Mouse (Mus musculus) ES-Bruce4 (cell line): ENCODE data around the gene Gm2174.

Experiments
- CTCF ChIP-seq: IDR thresholded peaks from one replicate; pipeline ENCODE4 v1.8.1; 2011; ENCODE audit warnings: low read depth, low read length
- EP300 ChIP-seq: IDR thresholded peaks from 2 replicates; pipeline ENCODE4 v1.6.1; 2011; ENCODE audit warnings: low read depth, low read length; ENCODE audit not compliant: insufficient read depth
- POLR2A ChIP-seq: IDR thresholded peaks from one replicate; pipeline ENCODE4 v1.8.1; 2011; ENCODE audit warnings: low read length; ENCODE audit not compliant: insufficient read depth

DNA sequence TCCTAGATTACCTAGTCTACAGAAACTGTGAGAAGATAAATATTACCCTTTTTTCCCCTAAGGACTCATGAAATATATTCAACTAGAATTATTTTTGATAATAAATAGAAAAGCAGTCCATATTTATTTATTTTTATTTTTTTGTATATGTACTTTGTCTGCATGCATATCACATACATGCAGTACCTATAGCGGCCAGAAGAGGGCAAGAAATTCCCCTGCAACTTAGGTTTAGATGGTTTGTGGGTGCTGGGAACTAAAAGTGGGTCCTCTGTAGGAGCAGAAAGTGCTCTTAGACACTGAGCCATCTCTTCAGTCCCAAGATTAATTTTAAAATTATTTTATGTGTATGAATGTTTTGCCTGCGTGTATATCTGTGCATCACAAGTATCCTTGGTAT is 17.2 kb upstream of the Gm2174 start:
- TF ChIP-seq CTCF (no peak), POLR2A (no peak), EP300 (no peak)
